Mouse (Mus musculus): ENCODE measurements around the gene Gm21190.
"Not testable (repeated sequence)": the region's sequence is repeated elsewhere in the genome, so short reads cannot be mapped to it uniquely, and the experiment has no call there.

The Gm21190 gene

DNA sequence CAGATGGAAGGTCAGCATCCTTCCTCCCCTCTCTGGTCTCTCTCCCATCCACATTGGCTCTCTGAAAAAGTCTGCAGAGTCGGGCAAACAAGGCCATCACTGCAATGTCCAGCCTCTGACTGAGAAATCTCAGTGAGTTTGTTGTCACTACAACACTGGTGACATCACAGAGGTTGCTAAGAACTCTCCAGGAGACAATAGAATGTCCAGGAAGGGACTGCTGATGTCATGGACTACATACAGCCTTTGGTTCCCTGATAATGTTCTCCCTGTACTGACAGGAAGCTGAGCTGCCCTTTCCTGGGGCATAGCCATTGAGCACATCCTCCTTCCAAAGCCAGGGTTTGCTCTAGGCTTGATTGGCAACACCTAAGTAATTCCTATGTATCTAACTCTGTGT, at the start of gene Gm21190:
Gene Gm21190 (minus strand): TSS at position 101 of the 400 bp plus-strand sequence.
- DNase-seq (ENCODE audit: low spot score), result not testable (repeated sequence)

DNA sequence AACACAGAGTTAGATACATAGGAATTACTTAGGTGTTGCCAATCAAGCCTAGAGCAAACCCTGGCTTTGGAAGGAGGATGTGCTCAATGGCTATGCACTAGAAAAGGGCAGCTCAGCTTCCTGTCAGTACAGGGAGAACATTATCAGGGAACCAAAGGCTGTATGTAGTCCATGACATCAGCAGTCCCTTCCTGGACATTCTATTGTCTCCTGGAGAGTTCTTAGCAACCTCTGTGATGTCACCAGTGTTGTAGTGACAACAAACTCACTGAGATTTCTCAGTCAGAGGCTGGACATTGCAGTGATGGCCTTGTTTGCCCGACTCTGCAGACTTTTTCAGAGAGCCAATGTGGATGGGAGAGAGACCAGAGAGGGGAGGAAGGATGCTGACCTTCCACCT, 48.0 kb upstream of the Gm21190 start, which contains the start of gene Gm21083:
Gene Gm21083 (plus strand): TSS at position 301 of the 400 bp plus-strand sequence.
- not testable (repeated sequence) for DNase-seq (ENCODE audit: low spot score)

DNA sequence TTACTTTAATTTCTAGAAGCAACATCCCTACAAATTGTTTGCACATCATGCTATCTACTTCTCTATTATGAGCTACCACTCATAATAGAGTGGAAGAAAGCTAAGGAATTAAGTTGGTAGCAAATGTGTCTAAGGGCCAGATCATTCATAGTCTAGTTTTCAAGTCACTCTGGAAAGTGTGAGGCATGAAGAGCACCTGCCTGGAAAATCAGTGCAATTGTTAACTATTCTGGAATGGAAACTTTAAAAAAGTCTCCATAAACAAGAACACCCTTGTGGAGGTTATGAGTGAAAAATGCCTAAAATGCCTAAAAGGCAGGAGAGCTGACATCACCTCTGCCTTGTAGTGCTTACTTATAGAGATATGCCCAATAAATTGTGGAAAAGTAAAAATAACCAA, 44.7 kb upstream of the Gm21190 start:
- not testable (repeated sequence) for DNase-seq (ENCODE audit: low spot score)

DNA sequence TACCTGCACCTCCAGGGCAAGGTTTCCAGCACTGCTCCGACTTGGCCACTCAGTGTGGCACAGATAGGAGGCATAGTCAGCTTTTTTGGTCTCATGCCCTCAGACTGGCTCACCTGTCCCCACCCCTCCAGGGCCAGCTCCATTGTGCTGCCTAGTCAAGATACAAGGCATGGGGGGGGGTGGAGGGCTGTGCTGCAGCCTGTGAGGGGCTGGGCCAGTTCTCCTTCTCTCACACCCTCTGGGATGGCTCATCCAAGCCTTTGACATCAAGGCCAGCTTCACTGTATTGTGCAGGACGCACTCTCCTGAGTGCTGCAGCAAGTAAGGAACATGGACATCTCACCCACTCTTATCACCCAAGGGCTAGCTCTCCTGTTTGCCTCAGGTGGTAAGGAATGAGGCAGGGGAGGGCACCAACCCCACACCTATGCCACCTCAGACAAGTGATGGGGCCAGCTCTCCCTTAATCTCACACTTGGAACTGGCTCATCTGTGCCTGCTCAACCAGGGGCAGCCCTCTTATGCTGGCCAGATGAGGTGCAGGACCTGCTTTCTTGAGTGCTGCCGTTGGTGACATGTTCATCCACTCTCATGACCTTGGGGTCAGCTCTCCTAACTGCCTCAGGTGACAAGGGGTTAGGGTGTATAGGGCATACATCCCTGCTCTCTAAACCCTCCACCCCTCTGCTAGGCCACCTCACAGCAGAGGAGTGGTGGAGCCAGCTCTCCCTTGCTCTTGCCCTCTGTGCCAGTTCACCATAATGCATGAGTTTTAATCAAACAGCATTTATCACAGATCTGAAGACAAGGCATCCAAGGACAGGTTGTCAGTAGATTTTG, 32.6 kb upstream of the Gm21190 start:
- not testable (repeated sequence) for DNase-seq (ENCODE audit: low spot score)

DNA sequence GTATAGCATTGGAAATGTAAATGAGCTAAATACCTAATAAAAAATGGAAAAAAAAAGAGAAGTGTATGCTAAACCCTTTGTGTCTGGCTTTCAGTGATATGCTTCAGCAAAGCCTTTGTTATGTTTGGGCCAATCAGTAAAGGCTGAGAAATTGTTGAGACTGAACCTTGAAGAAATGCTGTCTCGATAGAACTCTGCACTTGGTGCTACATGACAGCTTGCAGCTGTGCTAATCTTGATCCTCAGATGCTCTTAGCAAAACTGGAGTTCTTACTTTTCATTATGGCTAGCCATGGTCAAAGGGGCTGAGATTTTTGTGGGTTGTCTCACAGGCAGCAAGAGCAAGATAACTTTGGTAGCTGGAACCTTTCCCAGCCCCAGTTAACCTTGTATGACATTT, 29.6 kb upstream of the Gm21190 start:
- DNase-seq (ENCODE audit: low spot score), result not testable (repeated sequence)

DNA sequence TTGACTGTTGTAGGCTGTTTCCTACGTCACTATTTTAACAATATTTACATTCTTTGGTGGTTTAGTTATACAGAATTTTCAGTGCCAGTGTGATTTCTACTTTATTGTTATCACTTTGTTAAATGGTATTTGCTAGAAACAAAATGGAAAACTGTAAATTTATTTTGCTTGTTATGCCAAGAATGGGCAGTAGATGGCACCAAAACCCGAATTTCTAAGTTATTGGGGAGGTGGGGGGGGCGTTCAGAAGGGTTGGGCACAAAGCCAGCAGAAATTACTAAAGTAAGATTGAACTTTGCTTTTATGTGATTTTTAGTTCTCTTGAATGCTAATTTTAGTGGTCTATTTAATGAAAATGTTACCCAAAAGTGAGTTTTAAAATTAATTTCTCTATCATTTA, 20.6 kb upstream of the Gm21190 start:
- DNase-seq (ENCODE audit: low spot score), result not testable (repeated sequence)

DNA sequence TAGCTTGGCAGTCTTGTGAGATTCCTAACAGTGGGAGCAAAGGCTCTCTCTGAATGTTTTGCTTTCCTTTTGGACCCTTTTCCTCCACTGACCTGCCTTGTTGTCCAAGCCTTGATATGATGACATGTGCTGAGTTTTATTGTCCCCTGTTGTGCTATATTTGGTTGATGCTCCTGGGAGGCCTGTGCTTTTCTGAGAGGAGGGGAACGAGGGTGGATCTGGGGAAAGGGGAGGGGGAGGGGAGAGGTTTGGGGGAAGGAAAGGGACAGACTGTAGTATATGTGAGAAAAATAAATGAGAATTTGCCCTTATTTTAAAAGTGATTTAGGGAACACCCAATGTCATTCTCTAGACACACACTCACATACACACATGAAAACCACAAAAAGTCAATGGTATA, 20.1 kb upstream of the Gm21190 start:
- peak; percentile 23 for DNase-seq (ENCODE audit: low spot score)

DNA sequence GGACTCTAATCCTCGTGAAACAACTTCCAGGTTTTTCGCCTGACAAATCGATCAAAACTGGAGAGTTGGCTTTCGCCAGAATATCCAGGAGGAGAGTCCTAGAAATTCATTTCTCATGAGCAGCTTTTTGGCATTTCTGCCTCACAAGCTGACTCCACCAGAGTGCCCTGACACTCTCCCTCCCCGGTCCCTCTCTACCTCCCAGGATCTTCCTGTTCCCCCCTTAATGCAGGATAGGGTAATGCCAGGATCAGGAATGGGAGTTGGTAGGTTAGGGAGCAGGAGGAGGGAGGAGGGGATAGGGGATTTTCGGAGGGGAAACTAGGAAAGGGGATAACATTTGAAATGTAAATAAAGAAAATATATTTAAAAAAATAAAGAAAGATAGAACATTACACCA, 19.6 kb upstream of the Gm21190 start:
- not testable (repeated sequence) for DNase-seq (ENCODE audit: low spot score)

DNA sequence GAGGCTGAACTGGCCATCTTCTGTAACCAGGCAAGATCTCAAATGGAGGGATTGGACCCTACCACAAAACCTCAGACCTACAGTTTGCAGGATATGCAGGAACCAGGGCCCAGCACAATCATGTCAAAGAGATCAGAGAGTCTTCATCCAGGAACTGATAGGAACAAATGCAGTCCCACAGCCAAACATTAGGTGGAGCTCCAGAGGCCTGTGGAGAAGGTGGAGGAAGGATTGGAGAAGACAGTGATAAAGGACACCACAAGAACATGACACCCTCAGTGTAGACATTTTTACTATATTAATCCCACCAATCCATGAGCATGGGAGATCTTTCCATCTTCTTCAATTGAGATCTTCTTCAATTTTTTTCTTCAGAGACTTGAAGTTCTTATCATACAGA, 6.6 kb downstream of the Gm21190 start:
- DNase-seq (ENCODE audit: low spot score), result not testable (repeated sequence)

DNA sequence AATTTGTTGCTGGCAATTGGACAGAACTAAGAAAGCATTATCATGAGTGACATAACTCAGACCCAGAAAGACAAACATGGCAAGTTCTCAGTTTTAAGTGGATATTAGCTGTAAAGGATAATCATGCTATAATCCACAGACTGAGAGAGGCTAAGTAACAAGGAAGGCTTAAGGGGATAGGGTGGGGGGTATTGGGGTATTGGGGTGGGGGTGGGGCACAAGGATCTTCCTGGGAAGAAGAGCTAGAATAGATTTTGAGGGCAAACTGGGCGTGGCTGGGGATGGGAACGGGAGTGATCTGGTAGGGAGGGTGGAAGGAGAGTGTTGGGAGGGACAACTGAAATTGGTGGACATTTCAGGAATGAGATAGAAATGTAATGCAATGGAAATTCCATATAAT, 7.0 kb downstream of the Gm21190 start:
- not testable (repeated sequence) for DNase-seq (ENCODE audit: low spot score)

DNA sequence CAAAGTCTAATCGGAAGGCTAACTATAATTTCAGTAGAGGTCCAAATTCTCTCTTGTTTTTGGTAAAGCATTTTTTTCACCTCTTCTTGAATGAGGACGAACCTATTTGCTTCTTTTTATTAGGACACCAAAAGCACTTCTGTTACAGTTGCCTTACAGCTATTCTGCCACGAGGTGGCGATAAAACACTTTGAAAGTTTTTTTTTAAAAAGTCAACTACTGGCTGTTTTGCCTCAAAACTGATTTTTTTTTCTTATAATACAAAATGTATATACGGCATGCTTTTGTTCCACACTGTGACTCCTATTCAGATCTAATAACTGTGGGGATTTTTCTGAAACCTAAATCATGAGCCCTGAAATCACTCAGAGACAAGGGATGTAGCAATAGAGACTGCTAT, 8.6 kb downstream of the Gm21190 start:
- not testable (repeated sequence) for DNase-seq (ENCODE audit: low spot score)

DNA sequence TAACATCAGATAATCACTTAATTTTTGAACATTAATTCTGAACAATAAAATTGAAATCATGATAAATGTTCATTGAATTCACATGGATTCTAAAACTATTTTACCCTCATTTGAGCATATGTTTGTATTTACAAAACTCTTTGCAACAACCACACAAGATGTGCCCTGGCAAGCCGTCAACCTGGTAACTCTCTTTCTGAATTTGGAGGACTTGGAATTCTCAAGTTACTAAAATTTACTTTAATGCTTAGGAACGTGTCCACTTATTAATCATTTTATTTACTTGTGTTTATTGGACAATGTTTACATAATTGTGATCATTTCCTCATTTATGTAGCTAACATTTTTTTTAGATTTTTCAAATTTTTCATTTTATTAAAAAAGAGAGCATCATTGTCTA, 11.9 kb downstream of the Gm21190 start:
- DNase-seq (ENCODE audit: low spot score), result not testable (repeated sequence)

DNA sequence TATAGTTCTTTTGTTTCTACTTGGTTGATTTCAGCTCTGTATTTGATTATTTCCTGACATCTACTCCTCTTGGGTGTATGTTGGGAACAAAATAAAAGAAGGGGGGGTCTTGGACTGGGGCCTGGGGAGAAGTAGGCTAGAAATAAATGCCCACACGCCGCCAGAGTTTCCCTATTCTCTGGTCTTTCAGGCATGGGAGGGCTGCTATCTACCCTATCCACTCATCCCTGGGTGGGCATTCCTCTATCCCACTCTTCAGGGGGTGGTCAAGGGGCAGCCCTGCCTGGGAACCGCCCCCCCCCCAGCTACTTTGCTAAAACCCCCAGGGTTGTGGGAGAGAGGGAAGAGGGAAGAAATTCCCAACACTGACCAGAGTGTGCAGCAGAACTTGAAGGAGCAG, 16.8 kb downstream of the Gm21190 start:
- DNase-seq (ENCODE audit: low spot score), result not testable (repeated sequence)

DNA sequence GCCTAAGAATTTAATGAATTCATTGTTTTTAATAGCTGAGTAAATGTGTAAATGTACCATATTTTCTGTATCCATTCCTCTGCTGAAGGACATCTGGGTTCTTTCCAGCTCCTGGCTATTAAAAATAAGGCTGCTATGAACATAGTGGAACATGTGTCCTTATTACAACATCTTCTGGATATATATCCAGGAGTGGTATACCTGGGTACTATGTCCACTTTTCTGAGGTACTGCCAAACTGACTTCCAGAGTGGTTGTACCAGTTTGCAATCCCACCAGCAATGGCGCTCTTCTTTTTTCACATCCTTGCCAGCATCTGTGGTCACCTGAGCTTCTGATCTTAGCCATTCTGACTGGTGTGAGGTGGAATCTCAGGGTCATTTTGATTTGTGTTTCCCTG, 19.1 kb downstream of the Gm21190 start:
- DNase-seq (ENCODE audit: low spot score), result not testable (repeated sequence)

DNA sequence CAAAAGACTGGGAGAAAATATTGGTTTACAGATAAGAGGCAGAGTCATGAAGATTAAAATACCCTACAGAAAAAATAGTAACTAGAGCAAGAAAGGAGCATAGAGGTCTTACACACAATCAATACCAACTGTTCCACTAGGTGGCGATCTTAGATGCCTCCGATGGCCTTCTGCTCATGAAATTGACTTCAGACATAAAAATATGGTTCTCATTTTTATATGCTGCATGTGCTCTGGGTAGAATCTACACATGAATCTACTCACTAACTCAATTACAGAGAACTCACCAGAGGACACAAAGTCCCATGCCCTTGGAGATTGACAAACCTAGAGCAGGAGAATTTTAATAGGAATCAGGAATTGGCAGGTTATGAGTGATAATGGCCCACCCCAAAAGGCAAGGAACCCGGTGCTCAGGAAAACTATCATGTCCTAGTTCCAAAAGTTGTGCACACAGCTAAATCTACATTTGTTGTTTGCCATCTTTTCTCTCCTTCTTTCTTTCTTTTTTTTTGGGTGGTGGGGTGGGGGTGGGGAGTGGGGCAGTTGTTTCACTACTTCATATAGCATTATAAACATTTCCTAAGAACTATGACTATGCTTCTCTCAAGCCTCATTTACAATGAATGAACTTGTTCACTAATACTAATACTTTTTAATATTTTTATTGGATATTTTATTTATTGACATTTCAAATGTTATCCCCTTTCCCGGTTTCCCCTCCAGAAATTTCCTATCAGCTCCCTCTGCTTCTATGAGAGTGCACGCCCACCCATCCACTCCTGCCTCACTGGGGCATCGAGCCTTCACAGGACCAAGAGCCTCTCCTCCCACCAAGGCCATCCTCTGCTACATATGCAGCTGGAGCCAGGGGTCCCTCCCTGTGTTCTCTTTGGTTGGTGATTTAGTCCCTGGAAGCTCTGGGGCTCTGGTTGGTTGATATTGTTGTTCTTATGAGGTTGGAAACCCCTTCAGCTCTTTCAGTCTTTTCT, 20.3 kb downstream of the Gm21190 start:
- peak; percentile 24 for DNase-seq (ENCODE audit: low spot score)

DNA sequence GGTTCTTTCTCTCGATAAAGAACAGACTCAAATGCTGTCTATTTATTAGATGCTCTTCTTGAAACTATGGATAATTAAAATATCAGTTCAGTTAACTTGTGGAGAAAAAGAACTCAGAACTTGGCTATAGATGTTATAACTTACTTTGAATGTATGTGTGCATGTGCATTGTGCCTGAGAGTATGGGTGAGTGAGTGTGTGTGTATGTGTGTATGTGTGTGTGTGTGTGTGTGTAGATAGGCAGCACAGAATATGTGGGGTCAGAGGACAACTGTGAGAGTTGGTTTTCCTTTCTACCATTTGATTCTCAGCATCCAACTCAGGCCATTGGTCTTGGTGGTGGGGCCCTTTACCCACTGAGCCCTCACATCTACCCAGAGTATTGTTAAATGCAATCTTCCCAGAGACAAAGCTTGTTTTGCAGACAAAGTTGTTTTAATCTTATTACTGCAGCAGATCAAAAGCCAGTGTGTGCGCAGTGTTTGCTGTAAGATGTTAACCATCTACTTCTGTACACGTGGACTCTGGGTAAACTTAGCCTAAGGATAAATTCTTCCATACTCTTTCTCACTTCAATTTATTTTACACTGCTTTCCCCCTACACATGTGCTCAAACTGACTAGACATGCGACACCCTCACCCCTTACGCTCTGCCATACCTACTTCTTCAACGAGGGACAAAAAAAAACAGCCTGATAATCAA, 21.1 kb downstream of the Gm21190 start:
- DNase-seq (ENCODE audit: low spot score), result peak; percentile 45

DNA sequence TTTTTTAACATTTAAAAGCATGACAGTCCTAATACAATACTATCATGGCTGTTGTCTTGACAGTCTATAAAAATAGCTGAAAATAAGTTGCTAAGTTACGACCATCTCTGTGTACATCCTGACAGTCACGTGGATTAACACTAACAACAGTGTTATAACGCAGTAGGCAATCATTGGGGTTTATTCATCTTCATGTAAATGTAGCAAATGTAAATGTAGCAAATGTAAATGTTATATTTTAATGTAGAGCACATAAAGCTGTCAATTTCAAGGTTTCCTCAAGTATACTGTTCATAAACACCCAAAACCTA, 21.8 kb downstream of the Gm21190 start:
- DNase-seq (ENCODE audit: low spot score), result no peak

DNA sequence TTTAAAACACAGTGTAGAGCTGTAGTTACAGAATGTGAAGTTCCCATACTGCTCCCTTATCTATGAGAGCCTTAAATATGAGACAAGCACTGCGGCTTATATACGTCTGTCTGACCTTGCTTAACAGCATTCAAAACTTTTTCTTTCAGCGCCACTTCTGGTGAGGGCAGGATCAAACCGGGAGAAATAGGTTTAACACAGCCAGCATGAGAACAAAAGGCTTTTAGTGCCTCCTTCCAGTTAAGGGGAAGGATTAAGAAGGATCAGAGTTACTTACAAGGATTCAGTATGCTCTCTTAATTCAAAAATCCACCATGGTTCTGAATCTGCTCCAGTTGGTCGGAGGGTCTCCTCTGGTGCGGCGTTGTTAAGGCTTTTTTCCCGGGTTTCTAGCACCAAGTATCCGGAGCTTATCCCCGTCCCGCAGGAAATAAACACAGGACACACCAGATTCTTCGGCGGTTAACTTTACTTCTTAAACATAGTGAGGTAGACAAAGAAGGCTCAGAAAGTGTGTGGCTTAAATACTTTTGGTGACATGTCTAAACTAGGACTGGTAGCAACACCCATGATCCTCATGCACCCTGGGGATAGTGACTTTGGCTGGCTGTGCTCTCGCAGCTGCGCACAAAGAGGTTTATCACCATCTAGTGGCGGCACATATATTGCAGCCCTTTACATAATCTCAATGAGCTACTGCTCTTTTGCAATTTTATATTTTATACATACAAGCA, 22.3 kb downstream of the Gm21190 start:
- DNase-seq (ENCODE audit: low spot score), result peak; percentile 81

DNA sequence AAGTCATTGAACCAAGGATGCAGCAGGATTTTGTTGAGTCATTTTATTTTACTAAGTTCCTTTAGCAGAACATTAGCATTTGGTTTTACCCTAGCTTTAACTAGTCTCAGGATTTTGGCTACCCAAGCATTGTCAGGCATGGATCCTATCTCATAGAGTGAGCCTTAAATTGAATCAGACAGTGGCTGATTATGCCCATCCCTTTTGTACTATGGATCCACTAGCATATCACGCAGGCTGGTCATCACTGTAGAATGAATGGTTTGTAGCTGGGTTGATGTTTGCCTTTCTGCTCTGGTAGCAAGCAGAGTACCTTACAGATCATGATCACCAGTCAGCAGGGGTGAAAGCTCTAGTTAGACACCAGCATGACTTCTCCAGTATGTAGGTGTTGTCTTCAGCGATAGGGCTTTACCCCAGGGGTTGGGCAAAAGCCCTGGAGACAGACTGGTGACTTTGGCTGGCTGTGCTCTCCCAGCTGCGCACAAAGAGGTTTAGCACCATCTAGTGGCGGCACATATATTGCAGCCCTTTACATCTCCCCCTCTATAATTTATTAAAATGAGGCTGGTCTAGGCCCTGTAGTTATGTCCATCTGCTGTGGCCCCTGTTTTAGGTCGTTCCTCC, 30.1 kb downstream of the Gm21190 start:
- DNase-seq (ENCODE audit: low spot score), result not testable (repeated sequence)

DNA sequence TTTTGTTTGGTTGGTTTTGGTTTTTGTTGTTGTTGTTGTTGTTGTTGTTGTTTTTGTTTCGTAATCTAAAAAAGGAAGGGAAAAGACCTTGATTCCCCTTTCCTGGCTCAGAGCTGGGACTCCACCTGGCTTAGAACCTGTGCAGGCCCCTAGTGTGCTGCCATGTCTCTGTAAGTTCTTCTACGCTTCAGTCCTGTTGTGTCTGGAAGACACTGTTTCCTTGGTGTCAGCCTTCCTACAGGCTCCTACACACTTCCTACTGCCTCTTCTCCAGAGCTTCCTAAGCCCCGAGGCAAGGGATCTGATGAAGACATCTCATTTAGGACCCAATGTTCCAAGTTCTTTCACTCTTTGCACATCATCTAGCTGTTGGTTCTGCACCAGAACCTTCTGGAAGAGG, 30.7 kb downstream of the Gm21190 start:
- DNase-seq (ENCODE audit: low spot score), result not testable (repeated sequence)

DNA sequence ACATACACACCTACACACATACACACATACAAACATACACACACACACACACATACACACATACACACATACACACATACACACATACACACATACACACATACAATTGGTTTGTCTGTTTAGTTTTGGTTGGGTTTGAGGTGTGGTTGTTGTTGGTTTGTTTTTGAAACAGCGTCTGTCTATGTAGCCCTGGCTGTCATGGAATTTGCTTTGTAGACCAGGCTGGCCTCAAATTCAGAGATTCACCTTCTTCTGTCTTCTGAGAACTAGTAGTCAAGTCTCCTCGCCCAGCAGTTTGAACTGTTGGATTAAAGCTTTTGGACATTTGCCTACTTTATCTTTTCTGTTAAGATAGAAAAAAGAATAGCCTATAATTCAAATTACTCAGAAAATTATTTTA, 38.1 kb downstream of the Gm21190 start:
- not testable (repeated sequence) for DNase-seq (ENCODE audit: low spot score)

All from adipocyte (in vitro differentiated cells).